Mouse (Mus musculus) cortical plate, adult 2 months (tissue): ENCODE measurements around the gene Gm34653.
"Not testable (repeated sequence)": the region's sequence is repeated elsewhere in the genome, so short reads cannot be mapped to it uniquely, and the experiment has no call there.

Experiments
- CTCF ChIP-seq: fragments of 200-500 bp; IDR thresholded peaks from 2 replicates; pipeline ENCODE4 v1.5.1; 2011; ENCODE audit warnings: mild to moderate bottlenecking, control low read depth, low read length; ENCODE audit not compliant: insufficient read depth; ENCODE audit errors: extremely low read depth
- POLR2A ChIP-seq: fragments of 200-500 bp; IDR thresholded peaks from 2 replicates; pipeline ENCODE4 v1.6.1; 2011; ENCODE audit warnings: mild to moderate bottlenecking, low read length, control low read depth; ENCODE audit not compliant: insufficient read depth; ENCODE audit errors: extremely low read depth

- TF ChIP-seq CTCF, POLR2A: not testable (repeated sequence)
Measured at GRCm38 (mm10) chr2:34830066-34830465, 2.7 kb upstream of the Gm34653 start.
